Mouse (Mus musculus) hindlimb bud, embryonic 11.5 days (tissue): ENCODE measurements at regions not wholly inside any gene's neighbourhood (a gene's known extent, or its start where the extent isn't known, plus 50 kb on each side); places are given as distances from the start of the nearest gene placed in this dataset.

ENCODE experiments used
- DNase-seq: peaks from one replicate; pipeline ENCODE4 v3.0.0-alpha.2; 2012; ENCODE audit warnings: low read depth, low spot score; ENCODE audit errors: extremely low spot score

DNA sequence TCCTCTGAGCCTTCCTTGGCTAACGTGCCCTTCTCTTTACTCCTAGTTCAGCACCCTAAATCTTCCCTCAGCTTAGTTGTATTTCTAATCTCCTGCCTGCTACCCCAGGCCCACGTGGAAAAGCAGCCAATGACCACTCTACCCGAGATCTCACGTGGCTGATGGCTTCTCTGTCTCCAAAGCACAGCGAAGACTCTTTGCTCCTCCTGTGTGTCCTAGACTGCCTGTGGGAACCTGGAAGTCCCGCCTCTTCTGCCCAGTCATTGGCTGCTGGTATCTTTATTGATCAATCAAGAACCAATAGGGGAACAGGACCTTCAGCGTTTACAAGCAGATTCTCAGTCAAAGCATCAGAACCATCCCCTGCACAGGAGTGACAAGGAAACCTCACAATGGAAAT lies 54.8 kb downstream of the Gm19935 start:
- DNase-seq = no peak

DNA sequence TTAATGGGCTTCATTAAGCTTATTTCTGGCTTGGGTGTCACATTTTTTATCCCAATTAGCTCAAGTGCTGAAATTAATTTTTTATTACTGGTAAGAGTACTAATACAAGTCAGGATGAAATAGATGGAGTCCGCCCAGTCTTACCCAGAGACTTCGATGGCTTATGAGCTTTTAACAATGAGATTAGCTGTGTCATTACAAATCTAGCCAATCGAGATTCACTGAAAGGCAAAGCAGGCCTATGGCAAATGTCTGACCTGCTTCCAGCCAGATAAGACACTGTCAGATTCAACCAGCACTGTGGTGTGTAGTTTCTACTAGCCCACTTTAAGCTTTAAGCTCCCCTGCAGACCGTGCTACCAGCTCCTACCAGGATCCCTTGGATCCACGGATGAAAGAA lies 55.2 kb downstream of the Gm19935 start:
- no peak for DNase-seq

DNA sequence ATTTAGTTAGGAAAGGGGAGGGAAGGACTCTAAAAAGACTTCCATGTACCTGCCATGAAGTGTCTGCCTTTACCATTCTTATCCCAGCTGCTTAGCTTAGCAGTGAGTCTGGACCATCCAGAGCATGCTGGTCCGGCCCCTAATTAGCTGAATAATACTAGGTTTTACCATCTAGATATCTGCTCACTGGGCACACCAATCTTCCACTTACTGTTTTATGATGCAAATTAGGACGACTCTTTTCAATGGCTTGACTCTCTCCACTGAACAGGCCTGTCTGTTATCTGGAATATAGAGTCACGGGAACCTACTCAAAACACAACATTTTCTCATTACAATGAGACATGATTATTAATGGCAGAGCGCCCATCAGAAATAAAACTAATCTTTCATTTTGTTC lies 55.7 kb downstream of the Gm19935 start:
- DNase-seq = no peak

DNA sequence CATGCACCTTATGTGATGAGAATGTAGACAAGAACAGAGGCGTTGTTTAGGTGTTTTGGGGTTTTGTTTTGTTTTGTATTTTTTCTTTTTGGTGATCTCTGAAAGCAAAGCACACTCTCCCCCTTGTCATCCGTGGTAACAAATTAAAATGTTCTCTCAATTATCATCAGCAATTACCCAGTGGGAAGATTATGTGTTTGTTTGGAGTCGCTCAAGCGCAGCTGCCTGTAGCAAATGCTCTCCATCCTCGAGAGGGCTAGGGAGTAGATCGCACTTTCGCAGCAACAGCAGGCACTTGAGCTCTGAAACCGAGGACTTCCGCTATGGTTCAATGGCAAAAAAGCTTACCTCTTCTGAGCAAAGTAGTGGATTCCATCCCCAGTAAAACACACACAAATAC lies 57.7 kb downstream of the Gm19935 start:
- no peak for DNase-seq

GRCm38 (mm10) chr8:90755020-90755419 lies 62.2 kb downstream of the Gm19935 start:
- no peak for DNase-seq

DNA sequence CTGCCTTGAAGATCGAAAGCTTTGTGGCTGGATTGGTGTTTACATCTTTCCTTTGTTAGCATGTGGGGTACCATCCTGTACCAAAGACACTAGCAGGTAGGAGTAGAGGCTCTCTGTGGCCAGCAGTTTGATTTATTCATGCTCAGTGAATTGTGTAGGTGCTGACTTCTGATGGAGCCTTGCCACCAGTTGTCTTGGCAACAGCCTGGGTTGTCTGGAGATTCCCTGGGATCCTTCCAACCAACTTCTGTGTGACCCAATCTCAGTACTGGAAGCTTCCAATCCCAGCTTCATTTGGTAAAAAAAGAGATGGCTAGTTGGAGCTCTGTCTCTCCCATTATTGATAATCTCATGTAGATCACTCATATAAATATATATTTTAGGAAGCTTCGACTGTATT lies 73.6 kb downstream of the Gm19935 start:
- DNase-seq = no peak

GRCm38 (mm10) chr8:90740963-90741733 lies 76.0 kb downstream of the Gm19935 start:
- DNase-seq = no peak

DNA sequence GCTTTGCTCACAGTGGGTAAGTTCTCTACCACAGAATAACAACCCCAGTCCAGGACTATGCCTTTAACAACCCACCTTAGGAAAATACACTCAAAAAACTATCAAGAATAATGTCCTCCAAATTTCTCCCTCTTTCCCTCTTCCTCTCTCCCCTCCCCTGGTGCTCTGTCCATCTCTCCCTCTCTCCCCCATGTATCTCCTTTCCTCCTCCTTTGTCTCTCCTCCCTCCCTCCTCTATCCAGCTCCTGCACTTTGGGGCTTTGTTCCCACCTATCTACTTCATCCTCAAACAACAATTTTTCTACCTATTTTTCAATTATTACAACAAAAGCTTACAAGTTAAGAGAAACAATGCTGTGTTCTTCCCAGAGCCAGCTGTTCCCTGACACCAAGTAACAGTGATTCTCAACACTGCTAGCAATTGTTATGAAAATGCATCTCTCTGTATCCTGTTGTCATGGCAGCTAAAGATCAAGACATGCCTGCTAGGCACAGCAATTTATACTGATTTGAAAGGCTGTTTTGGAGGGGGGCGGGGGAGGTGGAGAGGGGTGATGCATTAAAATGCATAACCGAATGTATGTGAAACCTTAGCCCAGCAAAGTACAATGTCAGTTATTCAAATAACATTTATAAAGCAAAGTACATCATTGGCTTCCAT lies 76.8 kb downstream of the Gm19935 start:
- no peak for DNase-seq

GRCm38 (mm10) chr8:90728011-90728410 lies 89.2 kb downstream of the Gm19935 start:
- no peak for DNase-seq

DNA sequence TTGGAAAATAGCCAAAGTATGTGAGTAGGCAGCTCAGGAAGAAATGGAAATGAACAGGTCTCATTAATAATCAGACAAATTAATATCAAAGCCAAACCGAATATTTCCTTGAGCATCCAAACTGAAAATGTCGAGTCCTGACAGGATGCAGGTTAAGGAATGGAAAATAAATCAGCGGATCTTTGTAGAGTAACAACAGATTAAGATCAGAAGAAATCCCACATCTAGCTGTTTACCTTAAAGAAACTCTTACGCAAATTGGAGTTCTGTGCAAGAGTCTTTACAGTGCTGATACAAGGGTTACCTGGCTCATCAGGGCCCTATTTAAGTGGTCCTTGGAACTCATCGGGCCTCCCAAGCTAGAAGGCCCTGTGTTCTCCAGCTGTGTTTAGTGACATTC lies 92.0 kb downstream of the Gm19935 start:
- DNase-seq = no peak

GRCm38 (mm10) chr8:90716436-90716835 lies 100.8 kb downstream of the Gm19935 start:
- no peak for DNase-seq

GRCm38 (mm10) chr8:90708524-90708923 lies 108.7 kb downstream of the Gm19935 start:
- peak; percentile 47 for DNase-seq

- DNase-seq = no peak
These were observed 124.7 kb downstream of the Gm19935 start for GRCm38 (mm10) chr8:90692516-90692915.

- DNase-seq = no peak
These were observed 132.1 kb downstream of the Gm19935 start for GRCm38 (mm10) chr8:90685076-90685475.

GRCm38 (mm10) chr8:90670471-90671057 lies 146.6 kb downstream of the Gm19935 start:
- peak; percentile 44 for DNase-seq

- DNase-seq = no peak
These were observed 147.8 kb downstream of the Gm19935 start for GRCm38 (mm10) chr8:90669396-90669795.

GRCm38 (mm10) chr8:90659066-90659465 lies 158.1 kb downstream of the Gm19935 start:
- DNase-seq = no peak

GRCm38 (mm10) chr8:90657641-90658051 lies 159.5 kb downstream of the Gm19935 start:
- DNase-seq = peak; percentile 18

DNA sequence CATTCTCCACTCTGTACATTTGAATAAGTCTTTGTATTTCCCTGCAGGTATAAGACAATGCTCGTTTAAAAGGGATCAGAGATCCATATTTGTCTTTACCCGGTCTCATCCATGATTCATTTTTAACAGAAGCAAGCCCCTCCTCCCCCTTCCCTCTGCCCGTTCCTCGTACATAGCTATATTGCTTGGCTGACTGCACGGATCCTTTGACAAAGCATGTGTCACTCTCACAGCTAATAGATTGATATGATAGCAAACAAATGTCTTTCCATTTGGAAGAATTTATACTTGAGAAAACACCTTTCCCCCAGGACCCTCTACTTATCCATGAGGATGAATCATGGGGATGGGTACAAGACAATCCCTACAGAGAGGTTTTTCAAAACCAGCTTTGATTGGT lies 160.1 kb downstream of the Gm19935 start:
- no peak for DNase-seq

DNA sequence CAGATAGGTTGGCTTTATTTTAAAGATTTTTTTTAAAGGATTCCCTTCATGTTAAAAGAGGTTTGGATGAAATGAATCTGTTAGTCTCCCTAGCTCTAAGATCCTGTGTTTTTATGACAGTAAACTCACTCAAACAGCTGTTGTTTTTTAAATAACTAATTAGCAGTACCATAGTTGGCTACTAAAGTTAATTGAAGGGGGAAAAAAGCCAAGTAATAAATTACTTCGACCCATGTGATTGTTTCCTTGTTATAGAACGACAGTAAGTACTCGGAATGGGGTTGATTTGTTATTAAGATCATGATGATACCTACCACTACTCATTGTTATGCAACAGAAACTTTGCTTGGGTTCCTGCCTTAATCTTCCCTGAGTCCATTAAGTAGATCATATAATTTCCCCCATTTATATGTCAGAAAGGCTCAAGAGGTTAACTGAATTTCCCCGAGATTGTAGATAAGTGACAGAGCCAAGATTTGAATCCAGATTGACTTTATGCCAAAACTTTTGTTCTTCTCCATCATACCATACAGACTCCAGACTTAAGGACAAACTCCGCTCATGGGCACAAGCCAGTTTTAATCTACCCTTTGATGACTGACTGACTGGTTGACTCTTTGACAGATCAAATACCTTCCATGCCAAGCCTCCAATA lies 160.6 kb downstream of the Gm19935 start:
- no peak for DNase-seq

DNA sequence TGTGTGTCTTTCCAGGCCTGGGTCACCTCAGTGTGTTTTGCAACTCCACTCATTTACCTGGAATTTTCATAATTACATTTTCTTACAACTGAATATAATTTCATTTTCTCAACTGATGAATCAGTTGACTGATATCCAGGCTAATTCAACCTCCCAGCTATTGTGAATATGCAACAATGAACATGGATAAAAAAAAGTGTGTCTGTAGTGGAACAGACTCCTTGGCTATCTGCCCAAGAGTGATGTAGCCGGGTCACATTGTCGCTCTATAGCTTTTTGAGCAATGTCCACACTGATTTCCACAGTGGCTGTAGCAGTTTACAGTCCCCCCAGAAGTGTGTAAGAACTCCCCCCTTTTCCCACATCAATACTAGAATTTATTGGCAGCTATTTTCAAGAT lies 162.4 kb downstream of the Gm19935 start:
- no peak for DNase-seq

DNA sequence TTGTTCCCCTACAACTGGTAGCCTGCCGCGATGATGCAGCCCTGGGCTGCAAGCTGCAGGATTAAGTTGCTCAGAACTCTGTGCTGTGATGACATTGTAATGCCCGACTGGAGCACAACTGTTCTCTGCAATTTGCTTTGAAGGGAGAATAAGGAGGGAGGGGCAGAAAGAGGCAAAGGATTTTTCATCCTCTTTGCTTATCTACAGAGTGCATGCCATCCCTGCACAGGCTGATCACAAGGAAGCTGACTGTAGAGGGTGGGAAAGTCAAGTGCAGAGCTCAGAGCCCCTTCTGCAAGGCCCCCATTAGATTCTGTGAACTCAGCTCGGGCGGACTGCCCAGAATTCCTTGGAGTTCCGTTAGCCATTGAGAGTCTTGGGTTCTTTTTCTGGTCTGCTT lies 174.8 kb downstream of the Gm19935 start:
- DNase-seq = no peak
